Mouse (Mus musculus) stomach, postnatal 0 days (tissue): Measurements from ENCODE around the gene Yipf3. TPM values are rescaled to one million over a fixed set of nuclear protein-coding genes. Genes with fewer than 3 reads are reported as not detected.

Source experiments
- ATAC-seq: fragments of 200-750 bp; cut with Nextera tagmentation; 2 replicates; pipeline ENCODE4 v1.8.0; 2017; ENCODE audit not compliant: low FRiP score, low TSS enrichment
- DNase-seq: peaks from one replicate; pipeline ENCODE4 v3.0.0-alpha.2; 2016; ENCODE audit warnings: low spot score
- H3K27ac ChIP-seq: fragments of 300-500 bp; sonication (generic); replicated peaks from 2 replicates; pipeline ENCODE4 v1.5.1; 2014; ENCODE audit warnings: mild to moderate bottlenecking, control low read depth
- H3K27me3 ChIP-seq: fragments of 300-500 bp; sonication (generic); 2 replicates; pipeline ENCODE4 v1.6.1; 2014; ENCODE audit warnings: low read length; ENCODE audit not compliant: control insufficient read depth, insufficient read depth
- H3K36me3 ChIP-seq: fragments of 300-500 bp; sonication (generic); 2 replicates; pipeline ENCODE4 v1.6.1; 2014; ENCODE audit warnings: low read length, mixed read lengths; ENCODE audit not compliant: control insufficient read depth, insufficient read depth
- H3K4me1 ChIP-seq: fragments of 300-500 bp; sonication (generic); replicated peaks from 2 replicates; pipeline ENCODE4 v1.6.1; 2014; ENCODE audit warnings: antibody characterized with exemption; ENCODE audit not compliant: control insufficient read depth, insufficient read depth
- H3K4me2 ChIP-seq: fragments of 300-500 bp; sonication (generic); replicated peaks from 2 replicates; pipeline ENCODE4 v1.6.1; 2014; ENCODE audit warnings: low read depth, mild to moderate bottlenecking, control low read depth, moderate library complexity
- H3K4me3 ChIP-seq: fragments of 300-500 bp; sonication (generic); 2 replicates; pipeline ENCODE4 v1.5.1; 2014; ENCODE audit warnings: low read depth, low read length, control low read depth
- H3K9ac ChIP-seq: fragments of 300-500 bp; sonication (generic); 2 replicates; pipeline ENCODE4 v1.6.1; 2014; ENCODE audit warnings: mild to moderate bottlenecking, low read length, control low read depth, mixed read lengths
- H3K9me3 ChIP-seq: fragments of 300-500 bp; sonication (generic); 2 replicates; pipeline ENCODE4 v1.6.1; 2016; ENCODE audit warnings: low read length; ENCODE audit not compliant: control insufficient read depth
- CTCF ChIP-seq: IDR thresholded peaks from 2 replicates; pipeline ENCODE4 v1.5.1; 2016; ENCODE audit warnings: antibody characterized with exemption, low read depth, mild to moderate bottlenecking, moderate library complexity
- EP300 ChIP-seq: optimal IDR thresholded peaks from 2 replicates; pipeline ENCODE3; 2016; ENCODE audit warnings: antibody characterized with exemption
- WGBS: fragments of 180-500 bp; shearing (Covaris S2); extraction: QIAGEN DNeasy Blood & Tissue Kit; methylation state at CpG from one replicate; pipeline ENCODE4 v1.1.7; 2014; 5-methylcytosine and 5-hydroxymethylcytosine counted together
- polyA plus RNA-seq: library from polyadenylated mRNA; unstranded; fragments of >200 nt; fragmentation: Nextera tagmentation; extraction: Ambion mirVana; gene quantifications from 2 replicates; pipeline ENCODE4 v1.2.1, GENCODE M21; 2015

Gene Yipf3
- polyA plus RNA-seq, 1 experiment from 2014 or later = 119 TPM

DNA sequence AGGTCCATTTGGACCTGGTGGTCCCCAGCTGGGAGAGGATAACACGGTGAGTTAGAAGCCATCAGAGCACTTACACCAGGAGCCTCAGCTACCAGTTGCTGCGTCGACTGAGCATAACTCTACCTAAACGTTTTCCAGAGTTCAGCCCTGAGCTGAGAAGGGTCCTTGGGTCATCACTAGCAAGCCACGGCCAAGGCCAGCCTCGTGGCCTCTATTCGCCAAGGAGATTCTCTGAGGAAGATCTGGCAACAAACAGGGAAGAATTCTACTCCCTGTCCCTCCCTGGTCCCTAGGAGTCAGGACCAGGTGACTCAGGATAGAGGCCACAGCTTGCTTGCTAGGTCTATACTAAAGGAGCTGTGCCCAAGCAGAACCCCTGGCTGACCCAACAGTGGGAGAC lies 19.6 kb downstream of the Yipf3 start:
- no peaks in the 10 kb centered on the region for H3K9me3 ChIP-seq
- no peak for ATAC-seq
- TF ChIP-seq EP300 (no peak), CTCF (no peak)
- WGBS = 72% methylated on average over 7 of the region's 7 CpGs
- H3K4me2 ChIP-seq = no peak overlapping the region
- no peaks in the 10 kb centered on the region for H3K27me3 ChIP-seq
- no peak overlapping the region for H3K4me3 ChIP-seq
- DNase-seq = no peak
- no peaks in the 10 kb centered on the region for H3K4me1 ChIP-seq
- peaks cover 22% of the 10 kb centered on the region for H3K36me3 ChIP-seq
- no peak overlapping the region for H3K9ac ChIP-seq
- H3K27ac ChIP-seq = peak overlapping the region; percentile 77

DNA sequence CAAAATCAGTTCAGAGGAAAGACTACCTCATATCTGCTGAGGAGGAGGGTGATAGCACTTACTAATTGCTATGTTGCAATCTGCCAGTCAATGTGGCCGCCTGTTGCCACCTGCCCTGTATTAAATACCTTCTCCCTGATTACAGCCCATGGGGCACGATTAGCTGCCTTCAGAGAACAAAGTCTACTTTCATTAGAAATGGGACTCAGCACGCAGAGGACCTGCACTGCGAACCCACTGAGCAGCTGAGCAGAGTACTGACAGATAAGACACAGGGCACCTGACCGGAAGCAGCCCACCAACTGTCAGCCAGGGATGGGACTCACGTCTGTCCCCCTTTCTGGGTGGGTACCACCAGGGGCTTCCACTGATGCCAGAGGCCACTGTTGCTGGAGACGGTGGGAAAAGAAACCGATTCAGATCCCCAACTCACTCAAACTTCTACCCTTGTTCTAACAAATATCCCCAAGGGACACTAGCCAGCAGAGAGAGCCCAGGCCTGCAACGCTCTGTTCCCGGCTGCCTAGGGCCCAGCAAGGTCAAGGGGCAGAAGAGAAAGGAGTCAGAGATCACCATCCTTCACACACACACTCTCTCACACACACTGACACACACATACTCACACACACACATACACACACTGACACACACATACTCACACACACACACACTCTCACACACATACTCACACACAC lies 20.3 kb downstream of the Yipf3 start:
- H3K9ac ChIP-seq = no peak overlapping the region
- no peak for DNase-seq
- no peaks in the 10 kb centered on the region for H3K4me1 ChIP-seq
- TF ChIP-seq CTCF = no peak
- no peaks in the 10 kb centered on the region for H3K9me3 ChIP-seq
- no peaks in the 10 kb centered on the region for H3K27me3 ChIP-seq
- H3K4me3 ChIP-seq = no peak overlapping the region
- 67% methylated on average over 10 of the region's 10 CpGs for WGBS
- H3K4me2 ChIP-seq = no peak overlapping the region
- no peak for ATAC-seq
- H3K36me3 ChIP-seq = peaks cover 18% of the 10 kb centered on the region
- peak overlapping the region; percentile 77 for H3K27ac ChIP-seq

DNA sequence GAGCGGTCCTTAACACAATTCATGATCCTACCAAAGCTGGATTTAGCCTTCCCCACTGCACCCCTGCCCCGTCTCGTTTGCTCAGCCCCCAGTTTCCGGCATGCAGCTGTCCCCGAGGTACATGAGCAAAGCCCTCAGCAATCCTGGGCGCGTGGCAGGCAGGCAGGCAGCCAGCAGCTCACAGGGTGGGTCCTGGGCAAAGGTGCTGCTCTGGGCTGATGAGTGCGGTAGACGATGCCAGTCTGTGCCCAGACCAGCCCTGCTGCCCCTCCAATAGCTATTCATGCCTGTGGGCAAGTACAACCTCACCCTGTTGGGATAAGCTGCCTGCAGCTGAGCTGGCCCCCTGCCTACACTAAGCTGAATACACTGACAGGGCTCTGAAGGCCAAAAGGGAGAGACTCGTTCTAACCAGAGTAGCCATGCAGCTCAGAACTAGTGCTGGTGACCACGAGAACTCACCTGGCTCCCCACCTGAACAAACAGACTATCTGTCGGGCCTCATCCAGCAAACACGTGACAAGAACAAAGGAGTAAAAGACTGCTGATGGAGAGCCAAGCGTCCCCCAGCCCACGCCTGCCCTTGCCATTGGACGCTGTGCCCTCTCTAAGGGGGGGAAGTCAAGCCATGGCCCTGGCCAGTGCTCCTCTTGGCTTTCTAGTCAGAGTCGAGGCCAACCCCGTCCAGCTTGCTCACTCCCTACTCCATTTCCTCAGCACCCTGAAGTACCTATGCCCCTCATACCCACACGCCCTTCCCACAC lies 22.1 kb downstream of the Yipf3 start:
- TF ChIP-seq CTCF = no peak
- TF ChIP-seq EP300 = no peak
- H3K4me3 ChIP-seq = no peak overlapping the region
- peak; percentile 25; the same call in 1 of the 2 replicates for ATAC-seq
- H3K27ac ChIP-seq = peak overlapping the region; percentile 50
- H3K9me3 ChIP-seq = no peaks in the 10 kb centered on the region
- H3K36me3 ChIP-seq = peaks cover 7% of the 10 kb centered on the region
- no peaks in the 10 kb centered on the region for H3K4me1 ChIP-seq
- 0 out of 2 replicates have a peak overlapping the region, but pooled peaks have one; percentile 23 for H3K9ac ChIP-seq
- DNase-seq = peak; percentile 63
- WGBS = 50% methylated on average over 19 of the region's 19 CpGs
- H3K4me2 ChIP-seq = no peak overlapping the region
- H3K27me3 ChIP-seq = no peaks in the 10 kb centered on the region

DNA sequence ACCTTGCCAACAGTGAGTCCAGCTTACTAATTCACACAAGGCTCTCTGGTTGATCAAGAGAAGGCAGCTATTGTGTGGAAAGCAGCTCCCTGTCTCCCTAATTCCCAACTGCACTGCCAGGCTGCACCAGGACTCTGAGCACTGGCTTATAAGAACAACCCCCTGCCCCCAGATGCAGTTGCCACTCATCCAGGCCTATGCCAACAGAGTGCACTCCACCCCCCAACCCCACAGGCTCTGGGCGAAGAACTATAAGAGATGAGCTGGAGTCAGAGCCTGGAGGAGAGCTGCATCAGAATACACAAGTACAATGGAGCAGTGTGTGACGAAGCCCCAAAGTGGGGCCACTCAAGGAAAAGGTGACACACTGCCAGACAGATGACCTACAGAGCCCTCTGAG lies 24.2 kb downstream of the Yipf3 start:
- Histone ChIP-seq H3K4me2 (no peak overlapping the region), H3K27ac (no peak overlapping the region), H3K36me3 (peaks cover 7% of the 10 kb centered on the region), H3K4me1 (no peaks in the 10 kb centered on the region), H3K27me3 (no peaks in the 10 kb centered on the region), H3K9ac (no peak overlapping the region), H3K4me3 (no peak overlapping the region), H3K9me3 (no peaks in the 10 kb centered on the region)
- ATAC-seq (no peak), DNase-seq (no peak)
- no peak for TF ChIP-seq CTCF
- TF ChIP-seq EP300 = no peak
- 89% methylated on average over 2 of the region's 2 CpGs for WGBS

DNA sequence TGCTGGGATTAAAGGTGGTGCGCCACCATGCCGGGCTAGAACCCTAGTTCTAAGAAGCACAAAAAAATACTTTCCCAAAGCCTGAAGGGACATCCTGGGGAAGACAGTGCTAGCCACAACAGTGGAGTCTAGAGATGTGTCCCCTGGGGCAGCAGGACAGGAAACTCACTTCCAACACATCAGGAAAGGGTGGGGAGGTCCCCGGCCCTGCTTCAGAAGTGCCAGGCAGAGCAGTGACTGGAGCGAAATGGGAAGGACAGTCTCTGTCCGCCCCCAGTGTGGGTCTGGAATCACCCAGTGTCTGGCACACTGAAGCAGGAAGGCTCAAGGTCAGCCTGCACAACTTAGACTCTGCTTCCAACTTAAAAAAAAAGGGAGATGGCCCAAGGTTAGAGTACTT lies 24.8 kb downstream of the Yipf3 start:
- TF ChIP-seq EP300 (no peak), CTCF (no peak)
- 89% methylated on average over 5 of the region's 5 CpGs for WGBS
- peaks cover 7% of the 10 kb centered on the region for H3K36me3 ChIP-seq

DNA sequence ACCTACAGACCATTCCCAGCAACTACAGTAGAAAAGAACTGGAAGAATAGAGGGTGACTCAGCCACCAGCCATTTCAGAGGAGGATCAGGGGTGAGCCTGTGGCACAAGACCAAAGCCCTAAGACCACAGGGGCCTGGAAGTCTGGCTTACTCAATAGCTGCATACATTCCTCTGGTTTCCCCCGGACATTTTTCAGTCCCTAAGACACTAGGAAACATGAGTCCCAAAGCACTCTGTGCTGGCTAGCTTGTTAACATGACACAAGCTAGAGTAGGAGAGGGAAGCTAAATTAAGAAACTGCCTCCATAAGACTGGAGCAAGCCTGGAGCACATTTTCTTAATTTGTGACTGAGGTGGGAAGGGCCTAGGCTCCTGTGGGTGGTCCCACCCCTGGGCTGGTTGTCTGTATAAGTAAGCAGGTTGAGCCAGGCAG lies 25.9 kb downstream of the Yipf3 start:
- Histone ChIP-seq H3K36me3 (peaks cover 7% of the 10 kb centered on the region), H3K4me3 (no peak overlapping the region), H3K4me1 (no peaks in the 10 kb centered on the region), H3K9ac (no peak overlapping the region), H3K9me3 (no peaks in the 10 kb centered on the region), H3K27me3 (no peaks in the 10 kb centered on the region), H3K4me2 (no peak overlapping the region), H3K27ac (peak overlapping the region; percentile 58)
- 25% methylated on average over 1 of the region's 1 CpGs for WGBS
- TF ChIP-seq EP300 (no peak), CTCF (no peak)
- DNase-seq = no peak
- ATAC-seq = no peak; the same call in 1 of the 2 replicates

More for the DNA sequence above, 24.8 kb downstream of the Yipf3 start:
- H3K9me3 ChIP-seq = no peaks in the 10 kb centered on the region
- H3K27me3 ChIP-seq = no peaks in the 10 kb centered on the region
- no peak overlapping the region for H3K4me2 ChIP-seq
- ATAC-seq (no peak), DNase-seq (no peak)
- no peak overlapping the region for H3K9ac ChIP-seq
- no peak overlapping the region for H3K4me3 ChIP-seq
- no peaks in the 10 kb centered on the region for H3K4me1 ChIP-seq
- no peak overlapping the region for H3K27ac ChIP-seq
